Mouse (Mus musculus) adrenal gland, postnatal 10 days (tissue): Measurements from ENCODE around the gene Tmem130. TPM values are rescaled to one million over a fixed set of nuclear protein-coding genes. Genes with fewer than 3 reads are reported as not detected.
A peak's percentile ranks its signal among the peaks of the same experiment; 100 is the strongest.

ENCODE experiments used
- DNase-seq: peaks from one replicate; pipeline ENCODE4 v3.0.0; 2021; ENCODE audit warnings: mixed read lengths
- total RNA-seq, 2 experiments: library from RNA; stranded (reverse); gene quantifications; 2 replicates each; pipeline ENCODE4 v1.2.3; 2021

Gene Tmem130
- total RNA-seq, 2 experiments from 2014 or later: 24.8 to 25.9 TPM

DNA sequence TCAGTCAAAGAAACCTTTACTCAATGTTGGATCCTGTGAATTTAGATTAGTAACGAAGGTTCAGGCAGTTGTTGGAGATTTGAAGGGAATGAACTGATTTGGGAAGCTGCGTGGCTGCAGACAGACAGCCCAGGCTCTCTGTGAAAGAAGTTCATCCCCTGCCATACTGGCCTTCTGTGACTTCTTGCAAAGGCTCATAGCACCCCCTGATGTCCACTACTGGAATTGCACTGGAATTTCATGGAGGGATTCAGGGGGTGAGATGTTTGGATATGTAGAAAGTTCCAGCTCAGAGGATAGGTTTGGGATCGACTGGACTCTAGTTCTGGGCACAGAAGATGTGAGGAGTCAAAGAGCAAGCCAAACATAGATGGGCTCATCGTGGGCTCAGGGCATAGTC, 27.7 kb downstream of the Tmem130 start:
- peak; percentile 76 for DNase-seq

DNA sequence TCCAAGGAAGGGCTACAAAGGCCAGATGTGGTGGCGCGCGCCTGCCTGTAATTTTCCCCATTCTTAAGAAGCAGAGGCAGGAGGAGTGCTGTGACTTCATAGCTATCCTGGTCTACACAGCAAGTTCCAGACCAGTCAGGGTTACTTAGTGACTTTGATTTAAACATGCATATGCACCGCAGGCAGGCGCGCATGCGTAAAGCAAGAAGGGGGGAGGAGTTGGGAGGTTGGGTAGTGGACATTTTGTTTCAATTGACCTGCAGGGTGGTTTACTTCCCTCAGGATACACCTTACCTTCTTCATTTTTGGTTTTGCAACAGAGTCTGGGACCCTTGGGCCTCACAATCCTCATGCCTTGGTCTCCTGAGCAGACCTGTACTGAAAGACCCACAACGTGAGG, 32.4 kb downstream of the Tmem130 start:
- DNase-seq: no peak

DNA sequence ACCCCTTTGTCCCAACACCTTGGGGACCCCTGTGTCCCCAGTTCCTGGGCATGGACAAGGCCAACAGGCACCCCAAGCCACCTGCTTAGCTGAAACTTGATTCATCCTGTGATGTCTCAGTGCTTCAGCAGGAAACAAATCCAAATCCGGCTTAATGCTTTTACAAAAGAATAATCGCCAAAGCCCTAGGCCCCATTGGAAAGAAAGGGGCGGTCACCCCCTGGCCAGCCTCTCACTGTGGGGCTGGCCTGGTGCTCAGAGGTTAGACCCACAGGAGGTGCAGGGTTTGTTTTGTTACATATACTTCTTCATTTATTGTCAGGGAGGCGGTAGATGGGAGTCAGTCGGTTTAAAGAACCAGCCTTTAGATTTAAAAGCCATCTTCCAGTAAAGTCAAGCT, 33.4 kb downstream of the Tmem130 start:
- no peak for DNase-seq

DNA sequence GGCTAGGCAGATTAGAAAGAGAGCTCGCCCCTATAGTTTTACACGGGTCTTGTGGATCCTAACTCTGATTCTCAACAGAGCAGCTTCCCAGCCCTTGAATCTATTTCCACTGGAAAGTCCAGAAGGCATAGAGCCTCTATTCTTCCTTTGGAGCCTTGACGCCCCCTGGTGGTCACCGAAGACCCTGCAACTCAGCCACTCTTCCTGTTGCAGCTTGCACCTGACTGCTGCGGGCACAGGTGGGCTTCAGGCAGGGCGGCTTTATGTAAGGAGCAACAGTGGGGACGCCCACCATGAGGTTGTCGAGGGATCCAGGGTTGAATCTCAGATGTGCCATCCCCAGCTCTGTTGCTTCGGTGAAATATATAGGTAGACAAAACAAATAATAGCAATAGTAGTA, 34.5 kb downstream of the Tmem130 start:
- peak; percentile 89 for DNase-seq

DNA sequence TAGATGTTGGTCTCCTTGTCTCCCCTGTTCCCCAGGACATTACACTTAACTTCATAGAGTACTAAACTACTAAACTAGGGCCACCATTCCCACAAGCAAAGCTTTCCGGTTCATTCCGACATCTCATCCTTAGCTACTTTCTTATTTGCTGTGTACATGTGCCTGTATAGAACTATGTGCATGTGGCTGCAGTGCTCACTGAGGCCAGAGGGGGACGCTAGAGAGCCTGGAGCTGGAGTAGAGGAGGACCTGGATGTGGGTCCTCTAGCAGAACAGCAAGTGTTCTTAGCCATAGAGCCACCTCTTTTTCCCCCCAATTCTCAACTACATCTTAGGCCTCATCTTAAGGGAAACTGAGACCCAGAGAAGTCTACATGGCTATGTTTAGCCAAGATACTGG, 36.1 kb downstream of the Tmem130 start:
- DNase-seq: no peak

DNA sequence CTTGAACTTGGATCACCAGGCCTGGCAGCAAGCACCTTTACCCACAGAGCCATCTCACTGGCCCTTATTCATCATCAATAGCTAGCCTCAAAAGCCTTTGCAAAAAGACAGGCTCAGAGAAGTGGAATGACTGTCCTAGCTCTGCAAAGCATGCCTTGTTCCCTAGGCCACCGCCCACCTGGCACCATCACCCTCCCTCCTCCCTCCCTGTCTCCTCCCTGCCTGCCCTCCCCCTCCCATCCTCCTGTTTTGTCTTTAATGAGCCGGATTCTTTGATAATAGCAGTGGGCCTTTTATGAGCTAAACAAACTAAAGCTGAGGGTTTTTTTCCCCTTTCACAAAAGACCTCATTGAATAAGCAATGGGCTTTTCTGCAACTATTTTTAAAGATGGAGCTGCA, 36.7 kb downstream of the Tmem130 start:
- DNase-seq: no peak

DNA sequence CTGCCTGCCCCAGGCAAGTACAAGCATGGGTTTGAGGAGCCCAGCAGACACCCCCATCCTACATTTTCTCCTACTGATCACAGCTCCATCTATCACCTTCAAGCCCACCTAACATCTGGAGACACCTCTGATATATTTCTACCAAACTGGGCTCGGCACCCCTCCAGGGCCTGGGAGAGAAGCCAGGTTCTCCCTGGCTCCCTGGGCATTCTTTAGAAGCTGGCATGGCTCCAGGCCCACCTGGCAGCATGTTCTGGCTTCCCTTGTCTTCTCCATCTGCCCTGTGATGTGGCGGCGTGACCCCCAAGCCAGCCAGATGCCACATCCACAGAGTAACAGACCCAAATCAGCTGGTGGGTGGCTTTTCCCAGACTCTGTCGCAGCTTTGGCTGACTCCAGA, 41.3 kb downstream of the Tmem130 start:
- DNase-seq: no peak

DNA sequence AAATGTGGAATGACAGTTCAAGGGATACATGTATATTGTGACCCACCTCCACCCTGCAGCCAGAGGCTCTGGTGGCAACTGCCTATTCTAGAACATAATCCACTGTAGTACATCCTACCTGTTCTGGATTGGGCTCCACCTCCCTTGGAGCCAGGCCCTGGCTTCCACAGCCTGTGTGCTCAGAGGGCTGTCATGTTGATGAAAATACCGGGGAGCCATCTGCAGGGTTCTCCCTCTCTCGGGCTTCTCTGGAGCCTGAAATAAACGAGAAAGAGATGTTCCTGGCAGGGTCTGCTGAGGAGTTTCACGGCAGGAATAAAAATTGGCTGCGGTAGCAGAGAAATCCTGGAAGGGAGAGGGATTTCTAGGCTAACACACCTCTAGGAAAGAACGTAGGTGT, 41.8 kb downstream of the Tmem130 start:
- no peak for DNase-seq

DNA sequence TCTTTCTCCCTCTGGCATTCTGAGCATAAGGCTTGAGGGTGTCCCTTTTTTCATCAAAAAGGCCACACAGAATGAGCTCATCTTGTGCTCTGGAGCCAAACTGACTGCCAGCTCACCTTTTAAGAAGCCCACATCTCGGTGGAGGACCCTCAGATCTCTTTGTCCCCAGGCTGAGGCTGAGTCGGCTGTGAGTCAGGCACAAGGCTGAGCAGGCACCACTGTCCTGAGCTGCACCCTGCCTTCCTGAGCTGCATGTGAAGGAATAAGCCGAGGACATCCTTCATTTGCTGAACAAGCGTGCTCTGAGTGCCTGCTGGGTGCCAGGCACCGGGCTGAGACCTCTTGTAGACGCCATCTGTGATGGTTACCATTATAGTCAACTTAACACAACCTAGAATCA, 44.4 kb downstream of the Tmem130 start:
- DNase-seq: no peak

DNA sequence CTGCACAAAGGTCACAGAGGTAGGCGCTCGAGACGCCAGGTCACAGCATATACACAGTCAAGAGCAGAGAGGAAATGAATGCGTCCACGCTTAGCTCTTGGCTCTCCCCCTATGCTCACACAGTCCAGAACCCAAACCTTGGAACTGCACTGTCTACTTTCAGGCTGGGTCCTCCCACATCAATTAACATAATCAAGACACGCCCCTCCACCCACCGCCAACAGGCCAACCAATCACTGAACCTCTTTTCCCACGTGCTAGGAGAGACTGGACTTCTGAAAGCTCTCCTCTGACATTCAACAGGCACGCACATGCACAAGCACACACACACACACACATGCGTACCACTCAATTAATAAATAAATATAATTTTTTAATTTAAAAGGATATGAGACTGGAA, 48.2 kb downstream of the Tmem130 start:
- DNase-seq: no peak

DNA sequence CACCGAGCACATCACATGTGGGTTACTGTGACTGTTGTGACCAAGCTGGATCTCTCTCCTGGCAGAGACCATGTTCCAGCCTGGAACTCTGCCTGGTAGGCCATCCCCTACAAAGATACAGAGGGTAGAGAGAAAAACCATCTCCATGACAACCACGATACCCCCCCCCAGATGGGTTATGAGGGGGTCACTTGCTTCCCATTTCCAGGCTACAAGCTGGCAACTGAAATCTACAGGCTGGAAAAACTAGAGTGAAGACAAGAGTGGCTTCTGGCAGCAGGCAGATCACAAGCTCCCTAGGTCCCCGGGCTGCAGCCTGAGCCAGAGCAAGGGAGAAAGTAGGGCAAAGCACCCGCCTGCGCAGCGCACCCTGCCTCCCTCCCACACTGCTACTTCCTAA, 54.0 kb downstream of the Tmem130 start:
- peak; percentile 50 for DNase-seq

DNA sequence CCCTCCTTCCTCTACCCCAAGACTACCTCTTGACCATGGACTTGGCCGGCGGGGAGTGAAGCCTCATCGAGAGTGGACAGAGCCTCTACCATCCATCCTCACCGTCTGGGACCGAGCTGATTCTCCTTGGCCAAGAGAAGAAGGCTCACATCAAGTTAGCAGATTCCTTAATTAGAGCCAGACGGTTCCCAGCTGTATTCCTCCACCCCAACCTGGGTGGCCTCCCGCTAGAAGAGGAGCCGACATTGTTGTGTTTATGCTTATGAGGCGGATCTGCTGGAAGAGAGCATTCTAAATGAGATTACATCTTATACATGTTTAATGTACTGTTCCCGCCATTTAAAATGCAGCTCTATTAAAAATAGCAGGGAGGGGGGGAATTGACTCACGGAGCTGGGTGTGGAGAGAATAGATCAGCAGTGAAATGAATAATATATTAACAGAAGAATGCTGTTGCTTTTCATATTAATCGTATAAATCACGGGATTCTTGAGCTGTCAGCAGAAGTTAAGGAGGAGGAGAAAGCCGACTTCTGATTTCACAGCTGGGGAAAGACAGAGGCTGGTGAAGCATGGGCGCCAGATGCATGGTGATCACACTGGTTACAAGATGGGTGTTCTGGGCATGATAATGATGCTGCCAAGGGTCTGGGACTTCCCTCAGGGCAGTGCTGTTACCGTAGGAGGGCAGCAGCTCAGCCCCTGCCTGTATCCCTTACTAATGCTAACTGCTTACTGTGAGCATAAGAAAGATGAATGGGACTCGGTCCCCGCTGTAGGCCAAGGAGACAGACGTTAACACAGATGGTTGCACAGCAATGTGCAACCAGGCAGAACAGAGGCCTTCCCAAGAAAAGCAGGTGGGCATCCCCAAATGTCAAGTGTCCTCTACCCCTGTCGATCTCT, 57.9 kb downstream of the Tmem130 start:
- no peak for DNase-seq

DNA sequence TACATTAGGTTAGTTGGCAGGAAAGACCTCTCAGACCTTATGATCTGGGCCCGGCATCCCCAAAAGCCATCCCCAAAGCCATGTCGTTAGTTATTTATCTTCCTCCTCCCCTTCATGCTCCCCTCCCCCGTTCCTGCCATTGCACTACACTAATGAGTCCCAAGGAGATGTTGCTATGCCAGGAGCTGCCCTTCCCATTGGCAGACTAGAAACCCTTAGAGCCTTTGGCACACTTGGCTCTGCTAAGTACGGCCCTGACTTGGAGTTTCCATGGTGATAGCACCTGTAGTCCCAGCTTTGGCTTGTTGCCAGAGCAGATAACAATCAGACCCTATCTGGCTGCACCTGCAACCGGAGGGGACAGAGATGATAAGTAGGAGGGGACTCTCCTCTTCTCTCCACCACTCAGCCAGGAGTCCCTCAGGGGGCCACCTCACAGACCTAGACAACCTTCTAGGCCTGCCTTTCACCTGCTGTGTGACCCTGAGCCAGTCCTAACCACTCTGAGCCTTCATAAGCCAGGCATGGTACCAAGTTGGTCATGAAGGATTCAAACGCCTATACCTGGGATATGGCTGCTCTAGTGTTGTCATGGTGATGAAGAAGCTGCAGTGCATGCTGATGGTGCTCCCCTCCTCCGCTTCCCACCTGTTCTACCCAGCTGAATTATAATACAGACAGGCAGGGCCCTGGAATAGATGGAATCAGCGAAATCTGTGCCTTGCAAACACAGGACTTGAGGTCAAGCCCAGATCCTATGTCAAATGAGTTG, 66.1 kb downstream of the Tmem130 start:
- DNase-seq: no peak

DNA sequence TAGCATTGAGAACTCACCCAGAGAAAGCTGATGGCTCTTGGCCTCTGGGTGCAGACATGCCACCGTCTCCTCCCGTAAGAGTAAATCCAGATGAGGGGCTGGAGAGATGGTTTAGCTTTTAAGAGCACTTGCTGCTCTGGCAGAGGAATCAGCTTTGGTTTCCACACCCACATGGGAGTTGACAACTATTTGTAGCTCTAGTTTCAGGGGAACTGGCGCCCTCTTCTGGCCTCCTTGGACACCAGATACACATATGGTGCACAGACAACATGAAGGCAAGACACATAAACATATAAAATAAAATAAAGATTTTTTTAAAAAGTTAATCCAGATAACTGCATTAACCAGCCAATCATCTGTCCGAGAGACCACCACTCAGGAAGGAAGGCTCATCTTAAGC, 67.5 kb downstream of the Tmem130 start:
- DNase-seq: peak; percentile 7

DNA sequence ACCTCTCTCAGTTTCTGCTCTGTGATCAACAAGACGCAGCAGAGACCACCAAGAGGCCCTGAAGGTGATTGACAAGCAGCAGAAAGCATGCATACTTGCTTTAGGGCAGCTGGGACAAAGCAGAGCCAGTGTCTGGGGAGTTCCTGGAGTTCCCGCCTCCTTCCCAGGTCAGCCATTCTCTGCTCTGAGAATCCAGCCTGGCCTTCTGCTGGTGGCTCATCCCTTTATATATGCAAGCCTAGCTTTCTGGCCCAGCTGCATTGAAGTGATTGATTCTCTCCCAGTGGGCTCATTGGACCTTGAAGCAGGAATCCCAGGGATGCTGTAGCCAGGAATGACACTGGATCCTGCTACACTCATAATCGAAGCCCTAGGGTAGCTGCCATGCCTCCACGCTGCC, 70.2 kb downstream of the Tmem130 start:
- DNase-seq: no peak

DNA sequence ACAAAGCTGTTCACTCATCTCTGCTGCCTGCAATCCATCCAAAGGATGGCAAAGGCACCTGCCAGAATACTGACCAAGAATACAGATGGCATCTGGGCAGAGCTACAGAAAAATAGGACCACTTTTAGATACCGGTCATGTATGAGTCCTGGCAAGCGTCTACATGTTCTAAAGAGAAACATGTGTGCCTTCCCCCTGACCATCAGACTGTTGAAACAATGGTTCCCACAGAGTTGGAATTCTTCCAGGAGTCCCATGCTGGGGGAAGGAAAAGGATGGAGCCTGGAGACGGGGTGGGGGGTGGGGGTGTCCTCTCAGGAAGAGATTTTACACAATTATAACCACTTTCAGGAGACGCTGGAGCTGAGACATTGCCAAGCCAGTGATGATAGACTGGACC, 73.2 kb downstream of the Tmem130 start:
- no peak for DNase-seq

Other genes starting within 250 kb of the Tmem130 start
- under 1 TPM; 0.79 to 0.87 TPM for gene Nptx2, start 215.9 kb downstream of the Tmem130 start, total RNA-seq
- 100 to 1,000 TPM in 1 of 2 experiments, 10 to 100 TPM in 1; 77.5 to 114 TPM for gene Trrap, start 5.9 kb upstream of the Tmem130 start, total RNA-seq
- 10 to 100 TPM; 20.6 to 23.4 TPM for gene Smurf1, start 204.0 kb upstream of the Tmem130 start, total RNA-seq